Mouse (Mus musculus) embryonic fibroblast, embryonic 13.5 days (primary cell): Measurements from ENCODE around the gene C2cd4c.

Source experiments
- CTCF ChIP-seq: IDR thresholded peaks from 2 replicates; pipeline ENCODE4 v1.5.1; 2011; ENCODE audit warnings: mild to moderate bottlenecking, control low read depth, low read length, moderate library complexity, borderline replicate concordance; ENCODE audit not compliant: insufficient read depth
- POLR2A ChIP-seq: IDR thresholded peaks from 2 replicates; pipeline ENCODE4 v1.6.1; 2011; ENCODE audit warnings: low read depth, mild to moderate bottlenecking, control low read depth, low read length, moderate library complexity

- no peak for TF ChIP-seq POLR2A
- no peak for TF ChIP-seq CTCF
Observed at GRCm38 (mm10) chr10:79595590-79595929, 18.3 kb downstream of the C2cd4c start.
